Mouse (Mus musculus) erythroblast, adult 5-6 weeks (primary cell): ENCODE results near the gene Ptpn9. TPM values are rescaled to one million over a fixed set of nuclear protein-coding genes. Genes with fewer than 3 reads are reported as not detected.

Source experiments
- ATAC-seq: replicated peaks from 2 replicates; pipeline ENCODE4 v1.8.0; 2016; ENCODE audit warnings: moderate number of reproducible peaks, mild to moderate bottlenecking, moderate TSS enrichment, inconsistent platforms; ENCODE audit not compliant: poor library complexity, low FRiP score, severe bottlenecking
- total RNA-seq, 2 experiments: library from RNA; stranded (forward) in 1 of 2; stranded (reverse) in 1 of 2; fragments of 150-400 nt in 1 of 2; fragments of 200-764, 138-1000 nt in 1 of 2; gene quantifications; 2 replicates each; pipeline versions ENCODE4 v1.2.3 to v1.2.4; 2015 to 2017; ENCODE audit warnings: low replicate concordance in 2 of 2

Gene Ptpn9
- total RNA-seq, 2 experiments from 2014 or later = 3.1 to 8.6 TPM

GRCm38 (mm10) chr9:57082236-57082635 lies 87.5 kb downstream of the Ptpn9 start:
- ATAC-seq = no peak

Other genes with a start within 250 kb of the Ptpn9 start
- gene Lingo1, start 198.5 kb upstream of the Ptpn9 start, total RNA-seq (2015; ENCODE audit: low replicate concordance) = not detected in 2 replicates
- not detected in 2 replicates for gene Lingo1, start 198.5 kb upstream of the Ptpn9 start, total RNA-seq (2017; ENCODE audit: low replicate concordance)
- gene Odf3l1, start 130.2 kb upstream of the Ptpn9 start, total RNA-seq (2015; ENCODE audit: low replicate concordance) = not detected in 2 replicates
- gene Odf3l1, start 130.2 kb upstream of the Ptpn9 start, total RNA-seq (2017; ENCODE audit: low replicate concordance) = not detected in 2 replicates
- not detected in 2 replicates for gene Cspg4, start 129.9 kb upstream of the Ptpn9 start, total RNA-seq (2015; ENCODE audit: low replicate concordance)
- gene Cspg4, start 129.9 kb upstream of the Ptpn9 start, total RNA-seq (2017; ENCODE audit: low replicate concordance) = 0.28 TPM in 1 of 2 replicates, not detected in the other
- 0.38 and 1.3 TPM in 2 replicates for gene Snx33, start 66.6 kb upstream of the Ptpn9 start, total RNA-seq (2015; ENCODE audit: low replicate concordance)
- 0.17 and 0.56 TPM in 2 replicates for gene Snx33, start 66.6 kb upstream of the Ptpn9 start, total RNA-seq (2017; ENCODE audit: low replicate concordance)
- gene Imp3, start 57.4 kb upstream of the Ptpn9 start, total RNA-seq (2015; ENCODE audit: low replicate concordance) = 18.4 and 45.7 TPM in 2 replicates
- gene Imp3, start 57.4 kb upstream of the Ptpn9 start, total RNA-seq (2017; ENCODE audit: low replicate concordance) = 15.3 and 20.1 TPM in 2 replicates
- gene Snupn, start 44.0 kb upstream of the Ptpn9 start, total RNA-seq (2015; ENCODE audit: low replicate concordance) = 4.0 and 7.3 TPM in 2 replicates
- 1.6 and 2.1 TPM in 2 replicates for gene Snupn, start 44.0 kb upstream of the Ptpn9 start, total RNA-seq (2017; ENCODE audit: low replicate concordance)
- 23.8 and 29.8 TPM in 2 replicates for gene Sin3a, start 77.1 kb downstream of the Ptpn9 start, total RNA-seq (2015; ENCODE audit: low replicate concordance)
- 24.5 and 35.1 TPM in 2 replicates for gene Sin3a, start 77.1 kb downstream of the Ptpn9 start, total RNA-seq (2017; ENCODE audit: low replicate concordance)
- gene Man2c1, start 135.8 kb downstream of the Ptpn9 start, total RNA-seq (2015; ENCODE audit: low replicate concordance) = 12.3 and 15.3 TPM in 2 replicates
- gene Man2c1, start 135.8 kb downstream of the Ptpn9 start, total RNA-seq (2017; ENCODE audit: low replicate concordance) = 9.2 and 21.7 TPM in 2 replicates
- 0.84 and 1.3 TPM in 2 replicates for gene Neil1, start 153.4 kb downstream of the Ptpn9 start, total RNA-seq (2015; ENCODE audit: low replicate concordance)
- 1.8 TPM in 1 of 2 replicates, not detected in the other for gene Neil1, start 153.4 kb downstream of the Ptpn9 start, total RNA-seq (2017; ENCODE audit: low replicate concordance)
- gene Commd4, start 163.4 kb downstream of the Ptpn9 start, total RNA-seq (2015; ENCODE audit: low replicate concordance) = 28.2 and 55.5 TPM in 2 replicates
- gene Commd4, start 163.4 kb downstream of the Ptpn9 start, total RNA-seq (2017; ENCODE audit: low replicate concordance) = 4.3 and 25.0 TPM in 2 replicates
- gene Trcg1, start 241.6 kb downstream of the Ptpn9 start, total RNA-seq (2015; ENCODE audit: low replicate concordance) = not detected in 2 replicates
- gene Trcg1, start 241.6 kb downstream of the Ptpn9 start, total RNA-seq (2017; ENCODE audit: low replicate concordance) = not detected in 2 replicates